Mouse (Mus musculus): ENCODE measurements at regions not wholly inside any gene's neighbourhood (a gene's known extent, or its start where the extent isn't known, plus 50 kb on each side); places are given as distances from the start of the nearest gene placed in this dataset.

DNA sequence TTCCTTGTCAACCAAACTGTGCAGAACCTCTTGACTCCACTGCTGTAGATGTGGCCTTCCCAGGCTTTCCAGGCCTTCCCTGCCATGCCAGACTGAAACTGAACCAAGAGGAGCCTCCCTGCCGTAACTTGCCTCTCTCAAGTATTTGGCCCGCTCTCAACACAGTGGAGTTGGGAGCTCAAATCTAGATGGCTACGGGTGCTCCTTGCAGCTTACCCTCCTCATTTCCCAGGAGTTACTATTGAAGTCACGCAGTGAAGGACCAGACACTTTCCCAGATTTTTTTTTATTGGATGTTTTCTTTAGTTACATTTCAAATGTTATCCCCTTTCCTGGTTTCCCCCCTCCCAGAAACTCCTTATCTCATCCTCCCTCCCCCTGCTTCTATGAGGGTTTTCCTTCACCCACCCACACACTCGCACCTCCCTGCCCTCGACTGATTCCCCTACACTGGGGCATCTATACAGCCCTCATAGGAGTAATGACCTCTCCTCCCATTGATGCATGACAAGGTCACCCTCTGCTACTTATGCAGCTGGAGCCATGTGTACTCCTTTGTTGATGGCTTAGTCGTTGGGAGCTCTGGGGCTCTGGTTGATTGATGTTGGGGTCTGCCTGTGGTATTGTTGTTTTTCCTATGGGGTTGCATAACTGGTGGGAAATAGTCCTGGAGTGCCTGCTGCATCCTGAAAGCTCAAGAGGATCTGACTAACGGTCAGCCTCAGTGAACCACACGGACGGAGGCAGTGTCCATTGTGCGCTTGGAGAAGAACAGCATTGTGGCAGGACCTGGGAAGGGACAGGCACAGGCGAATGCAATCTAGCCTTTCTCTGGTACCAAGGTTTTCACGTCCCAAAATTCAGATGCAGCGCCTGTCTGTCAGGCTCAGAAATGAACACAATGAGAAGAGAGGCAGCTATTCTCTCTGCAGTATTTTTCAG, 602.5 kb downstream of the Dok5 start:
- Histone ChIP-seq H3K4me2 (ENCODE audit: low read depth) (no peak overlapping the region), H3K4me1 (replicated peaks; ENCODE audit: control insufficient read depth in 2 of 2, insufficient read depth in 2 of 2, low read length in 1 of 2) (no peaks in the 10 kb centered on the region), H3K27ac (no peak overlapping the region), H3K36me3 (replicated peaks; ENCODE audit: control insufficient read depth, insufficient read depth, low read depth) (no peaks in the 10 kb centered on the region), H3K9me3 (ENCODE audit: control insufficient read depth, low read length) (no peaks in the 10 kb centered on the region; the same call in 1 of the 2 replicates), H3K4me3 (ENCODE audit: insufficient read depth in 1 of 2, low read depth in 2 of 2, low read length in 2 of 2) (no peak overlapping the region), H3K27me3 (ENCODE audit: control insufficient read depth, insufficient read depth, low read length) (no peaks in the 10 kb centered on the region), H3K9ac (replicated peaks) (no peak overlapping the region)
- DNase-seq (ENCODE audit: low read depth in 3 of 3, low spot score in 3 of 3) (no peak), ATAC-seq (ENCODE audit: insufficient read depth) (no peak)
- no peak for TF ChIP-seq CTCF (IDR thresholded peaks at IDR 0.05; ENCODE audit: low read depth)
- TF ChIP-seq EP300 (IDR thresholded peaks at IDR 0.05; ENCODE audit: low read depth), result no peak
- 50% methylated on average over 14 of the region's 14 CpGs for WGBS (ENCODE audit: insufficient replicate concordance)

- WGBS (ENCODE audit: insufficient replicate concordance), result 66% methylated on average over 8 of the region's 8 CpGs
These were observed 601.2 kb downstream of the Dok5 start for GRCm38 (mm10) chr2:171332826-171333225.

GRCm38 (mm10) chr2:171331529-171331928, 599.9 kb downstream of the Dok5 start:
- Histone ChIP-seq H3K4me2 (ENCODE audit: low read depth) (no peak overlapping the region), H3K4me3 (ENCODE audit: insufficient read depth in 1 of 2, low read depth in 2 of 2, low read length in 2 of 2) (no peak overlapping the region), H3K9ac (replicated peaks) (no peak overlapping the region), H3K9me3 (ENCODE audit: control insufficient read depth, low read length) (no peaks in the 10 kb centered on the region; the same call in 1 of the 2 replicates), H3K36me3 (replicated peaks; ENCODE audit: control insufficient read depth, insufficient read depth, low read depth) (no peaks in the 10 kb centered on the region), H3K4me1 (replicated peaks; ENCODE audit: control insufficient read depth in 2 of 2, insufficient read depth in 2 of 2, low read length in 1 of 2) (no peaks in the 10 kb centered on the region), H3K27ac (no peak overlapping the region), H3K27me3 (ENCODE audit: control insufficient read depth, insufficient read depth, low read length) (no peaks in the 10 kb centered on the region)
- ATAC-seq (ENCODE audit: insufficient read depth) (no peak), DNase-seq (ENCODE audit: low read depth in 3 of 3, low spot score in 3 of 3) (no peak)
- WGBS (ENCODE audit: insufficient replicate concordance), result 68% methylated on average over 3 of the region's 3 CpGs
- no peak for TF ChIP-seq EP300 (IDR thresholded peaks at IDR 0.05; ENCODE audit: low read depth)
- no peak for TF ChIP-seq CTCF (IDR thresholded peaks at IDR 0.05; ENCODE audit: low read depth)

More at GRCm38 (mm10) chr2:171332826-171333225, 601.2 kb downstream of the Dok5 start:
- H3K4me2 ChIP-seq (ENCODE audit: low read depth), result no peak overlapping the region
- TF ChIP-seq EP300 (IDR thresholded peaks at IDR 0.05; ENCODE audit: low read depth) (no peak), CTCF (IDR thresholded peaks at IDR 0.05; ENCODE audit: low read depth) (no peak)
- H3K4me1 ChIP-seq (replicated peaks; ENCODE audit: control insufficient read depth in 2 of 2, insufficient read depth in 2 of 2, low read length in 1 of 2), result no peaks in the 10 kb centered on the region
- H3K27ac ChIP-seq, result no peak overlapping the region
- ATAC-seq (ENCODE audit: insufficient read depth) (no peak), DNase-seq (ENCODE audit: low read depth in 3 of 3, low spot score in 3 of 3) (no peak)
- no peaks in the 10 kb centered on the region for H3K27me3 ChIP-seq (ENCODE audit: control insufficient read depth, insufficient read depth, low read length)
- H3K9ac ChIP-seq (replicated peaks), result no peak overlapping the region
- no peaks in the 10 kb centered on the region; the same call in 1 of the 2 replicates for H3K9me3 ChIP-seq (ENCODE audit: control insufficient read depth, low read length)
- H3K4me3 ChIP-seq (ENCODE audit: insufficient read depth in 1 of 2, low read depth in 2 of 2, low read length in 2 of 2), result no peak overlapping the region
- H3K36me3 ChIP-seq (replicated peaks; ENCODE audit: control insufficient read depth, insufficient read depth, low read depth), result no peaks in the 10 kb centered on the region

- no peaks in the 10 kb centered on the region for H3K27me3 ChIP-seq (ENCODE audit: control insufficient read depth, insufficient read depth, low read length)
- H3K4me2 ChIP-seq (ENCODE audit: low read depth), result no peak overlapping the region
- no peak for DNase-seq (ENCODE audit: low read depth in 3 of 3, low spot score in 3 of 3)
- WGBS (ENCODE audit: insufficient replicate concordance), result 51% methylated on average over 3 of the region's 3 CpGs
- ATAC-seq (ENCODE audit: insufficient read depth), result no peak
- H3K36me3 ChIP-seq (replicated peaks; ENCODE audit: control insufficient read depth, insufficient read depth, low read depth), result no peaks in the 10 kb centered on the region
- TF ChIP-seq EP300 (IDR thresholded peaks at IDR 0.05; ENCODE audit: low read depth) (no peak), CTCF (IDR thresholded peaks at IDR 0.05; ENCODE audit: low read depth) (no peak)
- no peak overlapping the region for H3K4me3 ChIP-seq (ENCODE audit: insufficient read depth in 1 of 2, low read depth in 2 of 2, low read length in 2 of 2)
- no peaks in the 10 kb centered on the region for H3K4me1 ChIP-seq (replicated peaks; ENCODE audit: control insufficient read depth in 2 of 2, insufficient read depth in 2 of 2, low read length in 1 of 2)
- no peaks in the 10 kb centered on the region for H3K9me3 ChIP-seq (ENCODE audit: control insufficient read depth, low read length)
- H3K27ac ChIP-seq, result no peak overlapping the region
- H3K9ac ChIP-seq (replicated peaks), result no peak overlapping the region
These were observed 595.3 kb downstream of the Dok5 start for GRCm38 (mm10) chr2:171326909-171327308.

DNA sequence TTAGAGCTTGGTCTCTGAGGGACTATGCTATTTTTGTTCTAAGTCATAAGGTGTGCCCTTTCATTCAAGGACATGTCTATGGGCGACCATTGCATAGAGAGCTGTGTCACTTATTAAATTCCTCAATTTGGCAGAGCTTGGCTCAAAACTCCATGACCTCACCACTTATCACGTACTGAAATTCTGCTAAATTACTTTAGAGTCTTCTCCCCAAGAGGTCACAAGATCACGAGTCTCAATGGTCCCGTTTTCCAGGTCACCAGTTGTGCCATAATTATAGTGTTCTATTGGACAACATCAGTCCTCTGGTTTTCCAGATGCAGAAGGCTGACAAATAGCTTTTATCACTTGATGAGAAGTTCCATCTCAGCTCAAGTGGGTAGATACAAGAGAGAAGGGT, 576.9 kb downstream of the Dok5 start:
- Histone ChIP-seq H3K9me3 (ENCODE audit: control insufficient read depth, low read length) (no peaks in the 10 kb centered on the region), H3K4me2 (ENCODE audit: low read depth) (no peak overlapping the region), H3K27ac (no peak overlapping the region), H3K36me3 (replicated peaks; ENCODE audit: control insufficient read depth, insufficient read depth, low read depth) (no peaks in the 10 kb centered on the region), H3K27me3 (ENCODE audit: control insufficient read depth, insufficient read depth, low read length) (no peaks in the 10 kb centered on the region), H3K4me1 (replicated peaks; ENCODE audit: control insufficient read depth in 2 of 2, insufficient read depth in 2 of 2, low read length in 1 of 2) (no peaks in the 10 kb centered on the region), H3K4me3 (ENCODE audit: insufficient read depth in 1 of 2, low read depth in 2 of 2, low read length in 2 of 2) (no peak overlapping the region), H3K9ac (replicated peaks) (no peak overlapping the region)
- ATAC-seq (ENCODE audit: insufficient read depth), result no peak
- no peak for TF ChIP-seq CTCF (IDR thresholded peaks at IDR 0.05; ENCODE audit: low read depth)
- no peak for TF ChIP-seq EP300 (IDR thresholded peaks at IDR 0.05; ENCODE audit: low read depth)
- WGBS (ENCODE audit: insufficient replicate concordance), result 52% methylated on average over 4 of the region's 4 CpGs
- DNase-seq (ENCODE audit: low read depth in 3 of 3, low spot score in 3 of 3), result no peak

Data from liver, embryonic 14.5 days (tissue).